Comparison of ENCODE assay signal across 28 mouse cellular contexts in genomic region chr2:64616931-64617330, GRCm38 (mm10).
"Had no signal": no experiment of that assay in that cellular context is flagged by ENCODE, and none has a peak within 500 bp of the region (broad histone marks: within the 10 kb centered on the region; RNA-seq: fewer than 3 reads in every experiment).

No protein-coding gene starts in this region.

- H3K9ac ChIP-seq: forebrain, postnatal 0 days; heart, embryonic 13.5 days; heart, embryonic 15.5 days; hindbrain, embryonic 12.5 days; hindbrain, embryonic 14.5 days; intestine, embryonic 15.5 days; kidney, embryonic 15.5 days; limb, embryonic 13.5 days; limb, embryonic 15.5 days had no signal

- H3K27ac ChIP-seq: heart, adult 2 months; heart, embryonic 13.5 days; heart, embryonic 15.5 days; hindbrain, embryonic 10.5 days; hindbrain, embryonic 12.5 days; hindbrain, embryonic 14.5 days; intestine, embryonic 15.5 days; kidney, embryonic 15.5 days; kidney, postnatal 0 days; limb, embryonic 13.5 days; limb, embryonic 15.5 days had no signal

- ATAC-seq: forebrain, postnatal 0 days; hindbrain, embryonic 16.5 days; inflammation-experienced regulatory T-cells, adult 6 months; intestine, embryonic 15.5 days had no signal

- H3K27me3 ChIP-seq: heart, embryonic 13.5 days; heart, embryonic 15.5 days; hindbrain, embryonic 12.5 days; intestine, embryonic 15.5 days; kidney, embryonic 15.5 days; limb, embryonic 13.5 days; limb, embryonic 15.5 days had no signal

- H3K9me3 ChIP-seq: heart, embryonic 13.5 days; heart, embryonic 15.5 days; hindbrain, embryonic 10.5 days; hindbrain, embryonic 12.5 days; intestine, embryonic 15.5 days; kidney, embryonic 15.5 days; limb, embryonic 13.5 days; limb, embryonic 15.5 days had no signal

- H3K36me3 ChIP-seq: heart, embryonic 13.5 days; heart, embryonic 15.5 days; hindbrain, embryonic 10.5 days; hindbrain, embryonic 12.5 days; intestine, embryonic 15.5 days; kidney, embryonic 15.5 days; limb, embryonic 13.5 days; limb, embryonic 15.5 days had no signal

- H3K4me3 ChIP-seq: heart, adult 2 months; heart, embryonic 13.5 days; heart, embryonic 15.5 days; hindbrain, embryonic 10.5 days; hindbrain, embryonic 12.5 days; intestine, embryonic 15.5 days; kidney, embryonic 15.5 days; limb, embryonic 13.5 days; limb, embryonic 15.5 days had no signal

- H3K4me2 ChIP-seq: heart, embryonic 11.5 days; heart, embryonic 13.5 days; heart, embryonic 15.5 days; hindbrain, embryonic 12.5 days; hindbrain, embryonic 14.5 days; intestine, embryonic 15.5 days; kidney, embryonic 15.5 days; limb, embryonic 13.5 days; limb, embryonic 15.5 days had no signal

- DNase-seq: forebrain, postnatal 0 days; gastrocnemius, postnatal 14 days; gastrocnemius, postnatal 36 days; heart, adult 11 months; heart, adult 2 months; heart, postnatal 14 days; heart, postnatal 4 days; kidney, adult 11 months; kidney, adult 2 months; kidney, adult 9 months; kidney, postnatal 14 days; kidney, postnatal 36 days; layer of hippocampus, adult 9-11 months; layer of hippocampus, postnatal 36 days; left cerebral cortex, postnatal 4 days had no signal

- H3K4me1 ChIP-seq: heart, embryonic 13.5 days; heart, embryonic 15.5 days; hindbrain, embryonic 10.5 days; hindbrain, embryonic 12.5 days; intestine, embryonic 15.5 days; kidney, embryonic 15.5 days; limb, embryonic 13.5 days; limb, embryonic 15.5 days had no signal
